Mouse (Mus musculus) CH12.LX (cell line): Measurements from ENCODE around the gene Tbc1d16.

ENCODE experiments used
- CTCF ChIP-seq, 2 experiments: IDR thresholded peaks in 1 of 2; conservative IDR thresholded peaks in 1 of 2; 2 replicates each; pipeline ENCODE4 v1.5.1; 2011 to 2012; ENCODE audit warnings: low read depth in 2 of 2, low read length in 2 of 2, improper control_type of control experiment in 1 of 2, inconsistent platforms in 1 of 2, mild to moderate bottlenecking in 1 of 2, moderate library complexity in 1 of 2
- EP300 ChIP-seq: IDR thresholded peaks from 2 replicates; pipeline ENCODE4 v1.6.1; 2011; ENCODE audit warnings: low read length, improper control_type of control experiment
- ETS1 ChIP-seq: conservative IDR thresholded peaks from 2 replicates; pipeline ENCODE4 v1.6.1; 2012; ENCODE audit warnings: low read depth, mild to moderate bottlenecking, inconsistent platforms, low read length, improper control_type of control experiment, moderate library complexity
- GABPA ChIP-seq: IDR thresholded peaks from 2 replicates; pipeline ENCODE4 v1.6.1; 2012; ENCODE audit warnings: low read depth, low read length, improper control_type of control experiment, inconsistent platforms; ENCODE audit not compliant: insufficient replicate concordance
- JUND ChIP-seq: conservative IDR thresholded peaks from 2 replicates; pipeline ENCODE4 v1.6.1; 2011; ENCODE audit warnings: low read depth, low read length, improper control_type of control experiment
- MAZ ChIP-seq: IDR thresholded peaks from 2 replicates; pipeline ENCODE4 v1.6.1; 2012; ENCODE audit warnings: low read depth, mild to moderate bottlenecking, inconsistent platforms, low read length, improper control_type of control experiment, moderate library complexity
- MXI1 ChIP-seq: IDR thresholded peaks from 2 replicates; pipeline ENCODE4 v1.6.1; 2011; ENCODE audit warnings: mild to moderate bottlenecking, low read depth, low read length, improper control_type of control experiment
- POLR2A ChIP-seq: IDR thresholded peaks from 2 replicates; pipeline ENCODE4 v1.6.1; 2011; ENCODE audit warnings: low read depth, mild to moderate bottlenecking, improper control_type of control experiment, low read length
- RAD21 ChIP-seq: IDR thresholded peaks from 2 replicates; pipeline ENCODE4 v1.6.1; 2011; ENCODE audit warnings: low read depth, mild to moderate bottlenecking, low read length, improper control_type of control experiment, moderate library complexity

DNA sequence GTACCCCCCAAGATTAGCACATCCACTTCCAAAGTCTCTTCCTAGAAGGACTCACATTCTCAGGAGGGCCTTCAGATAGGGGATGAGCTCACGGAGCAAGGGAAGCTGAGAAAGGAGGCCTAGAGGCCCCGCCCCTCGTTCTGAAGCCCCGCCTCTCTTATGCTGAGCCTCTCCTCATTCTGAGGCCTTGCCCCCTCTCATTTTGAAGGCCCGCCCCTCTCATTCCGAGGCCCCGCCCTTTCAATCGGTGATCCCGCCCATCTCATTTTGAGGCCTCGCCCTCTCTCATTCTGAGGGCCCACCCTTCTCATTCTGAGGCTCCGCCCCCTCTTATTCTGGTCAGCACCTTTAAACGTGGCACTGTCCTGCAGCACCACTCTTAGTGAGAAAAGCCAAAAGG is 82.2 kb downstream of the Tbc1d16 start:
- TF ChIP-seq POLR2A (no peak), EP300 (no peak), CTCF (conservative IDR thresholded peaks at IDR 0.05 in 1 of 2, IDR thresholded peaks at IDR 0.05 in 1 of 2; ENCODE audit: low read depth in 2 of 2, low read length in 2 of 2) (no peak), ETS1 (no peak), GABPA (no peak), MXI1 (no peak), MAZ (no peak), JUND (no peak), RAD21 (no peak)
